Mouse (Mus musculus) neural tube, embryonic 12.5 days (tissue): ENCODE results near the gene Lbh. TPM values are rescaled to one million over a fixed set of nuclear protein-coding genes. Genes with fewer than 3 reads are reported as not detected.

Source experiments
- ATAC-seq: fragments of 200-750 bp; cut with Nextera tagmentation; 2 replicates; pipeline ENCODE4 v1.8.0; 2017; ENCODE audit warnings: low read depth, mild to moderate bottlenecking, moderate TSS enrichment, moderate library complexity; ENCODE audit not compliant: low FRiP score
- H3K27ac ChIP-seq: fragments of 300-500 bp; sonication (generic); 2 replicates; pipeline ENCODE4 v1.5.1; 2016
- H3K27me3 ChIP-seq: fragments of 300-500 bp; sonication (generic); replicated peaks from 2 replicates; pipeline ENCODE4 v1.6.1; 2016; ENCODE audit warnings: mild to moderate bottlenecking
- H3K36me3 ChIP-seq: fragments of 300-500 bp; sonication (generic); 2 replicates; pipeline ENCODE4 v1.6.1; 2016; ENCODE audit warnings: mild to moderate bottlenecking
- H3K4me1 ChIP-seq: fragments of 300-500 bp; sonication (generic); 2 replicates; pipeline ENCODE4 v1.6.1; 2016
- H3K4me2 ChIP-seq: fragments of 300-500 bp; sonication (generic); replicated peaks from 2 replicates; pipeline ENCODE4 v1.6.1; 2016; ENCODE audit warnings: mild to moderate bottlenecking
- H3K4me3 ChIP-seq: fragments of 300-500 bp; sonication (generic); 2 replicates; pipeline ENCODE4 v1.5.1; 2016
- H3K9ac ChIP-seq: fragments of 300-500 bp; sonication (generic); 2 replicates; pipeline ENCODE4 v1.6.1; 2016; ENCODE audit warnings: mild to moderate bottlenecking
- H3K9me3 ChIP-seq: fragments of 300-500 bp; sonication (generic); 2 replicates; pipeline ENCODE4 v1.6.1; 2016; ENCODE audit warnings: mild to moderate bottlenecking
- WGBS: fragments of 180-500 bp; shearing (Covaris S2); methylation state at CpG from one replicate; pipeline ENCODE4 v1.1.7; 2016; 5-methylcytosine and 5-hydroxymethylcytosine counted together
- polyA plus RNA-seq: library from polyadenylated mRNA; unstranded; fragments of >200 nt; fragmentation: Nextera tagmentation; extraction: Ambion mirVana; gene quantifications from 2 replicates; pipeline ENCODE4 v1.2.1, GENCODE M21; 2016

Gene Lbh
- polyA plus RNA-seq, 1 experiment from 2014 or later = 4.7 TPM

DNA sequence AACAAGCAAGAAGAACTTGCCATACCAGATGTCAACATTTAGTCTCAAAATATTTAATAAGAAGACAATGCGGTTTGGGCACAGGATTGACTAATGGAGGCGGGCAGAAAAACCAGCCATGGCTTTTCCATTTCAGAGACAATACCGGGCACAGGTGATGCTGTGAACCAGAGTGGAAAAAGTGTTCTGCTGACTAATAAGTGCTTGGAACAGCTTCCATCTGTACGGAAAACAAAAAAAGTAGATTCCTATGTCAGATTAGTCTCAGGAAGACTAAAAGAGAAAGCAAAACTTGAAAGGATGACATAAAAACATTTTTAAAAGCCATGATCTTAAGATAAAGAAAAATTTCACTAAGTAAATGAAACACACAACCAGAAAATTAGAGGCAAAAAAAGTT lies 16.4 kb upstream of the Lbh start:
- Histone ChIP-seq H3K27ac (no peak overlapping the region), H3K27me3 (no peaks in the 10 kb centered on the region), H3K4me3 (no peak overlapping the region), H3K4me2 (no peak overlapping the region), H3K36me3 (no peaks in the 10 kb centered on the region), H3K4me1 (no peaks in the 10 kb centered on the region), H3K9me3 (no peaks in the 10 kb centered on the region), H3K9ac (no peak overlapping the region)
- no peak for ATAC-seq
- WGBS = 92% methylated on average over 4 of the region's 4 CpGs

DNA sequence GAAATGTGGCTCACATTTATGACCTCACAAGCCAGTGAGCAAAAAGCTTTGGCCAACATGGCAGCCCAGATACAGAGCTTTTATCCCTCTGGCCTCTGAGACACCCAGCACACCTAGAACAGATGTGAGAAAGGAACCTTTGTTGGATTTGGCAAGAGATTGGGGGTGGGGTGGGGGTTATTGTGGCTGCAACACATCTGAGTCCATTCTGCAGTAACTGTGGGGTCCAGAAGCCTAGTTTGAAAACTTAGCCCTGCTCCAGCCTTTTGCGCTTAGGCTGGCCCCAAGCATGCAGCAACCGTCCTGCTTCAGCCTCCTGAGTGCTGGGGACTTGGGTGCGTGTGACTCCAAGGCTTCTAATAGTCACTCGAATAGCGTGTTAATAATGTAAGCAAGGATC lies 14.8 kb upstream of the Lbh start:
- H3K4me2 ChIP-seq = no peak overlapping the region

DNA sequence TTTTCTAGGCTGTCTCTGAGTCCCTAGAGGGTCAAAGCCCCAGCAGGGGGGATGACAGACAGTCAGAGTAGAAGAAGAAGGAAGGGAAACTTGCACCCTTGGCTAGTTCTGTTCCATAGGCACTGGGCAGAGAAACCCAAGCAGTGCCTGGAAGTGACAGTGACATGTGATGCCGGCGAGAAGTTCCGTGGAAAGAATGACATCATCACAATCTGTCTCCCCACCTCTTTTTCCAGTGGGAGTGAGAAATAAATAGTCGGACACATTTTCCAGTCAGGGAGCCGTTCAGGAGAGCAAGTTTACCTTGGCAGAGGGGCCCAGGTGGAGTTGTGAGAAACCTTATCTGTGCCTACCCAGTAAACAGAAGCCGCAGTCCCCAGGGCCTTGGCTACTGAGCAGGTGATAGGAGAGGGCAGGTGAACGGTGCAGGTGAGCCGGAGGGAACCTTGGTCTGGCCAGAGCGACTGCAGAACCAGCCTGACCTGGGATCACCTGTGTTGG lies 14.1 kb upstream of the Lbh start:
- Histone ChIP-seq H3K4me2 (no peak overlapping the region), H3K36me3 (no peaks in the 10 kb centered on the region), H3K9ac (no peak overlapping the region), H3K4me3 (no peak overlapping the region), H3K4me1 (no peaks in the 10 kb centered on the region), H3K27me3 (no peaks in the 10 kb centered on the region), H3K27ac (no peak overlapping the region), H3K9me3 (no peaks in the 10 kb centered on the region)
- no peak for ATAC-seq
- WGBS = 81% methylated on average over 9 of the region's 9 CpGs

More for the DNA sequence above, 14.8 kb upstream of the Lbh start:
- no peaks in the 10 kb centered on the region for H3K4me1 ChIP-seq
- no peaks in the 10 kb centered on the region for H3K9me3 ChIP-seq
- H3K36me3 ChIP-seq = no peaks in the 10 kb centered on the region
- ATAC-seq = no peak
- H3K27me3 ChIP-seq = no peaks in the 10 kb centered on the region
- 96% methylated on average over 5 of the region's 5 CpGs for WGBS
- no peak overlapping the region for H3K9ac ChIP-seq
- H3K27ac ChIP-seq = no peak overlapping the region
- H3K4me3 ChIP-seq = no peak overlapping the region

DNA sequence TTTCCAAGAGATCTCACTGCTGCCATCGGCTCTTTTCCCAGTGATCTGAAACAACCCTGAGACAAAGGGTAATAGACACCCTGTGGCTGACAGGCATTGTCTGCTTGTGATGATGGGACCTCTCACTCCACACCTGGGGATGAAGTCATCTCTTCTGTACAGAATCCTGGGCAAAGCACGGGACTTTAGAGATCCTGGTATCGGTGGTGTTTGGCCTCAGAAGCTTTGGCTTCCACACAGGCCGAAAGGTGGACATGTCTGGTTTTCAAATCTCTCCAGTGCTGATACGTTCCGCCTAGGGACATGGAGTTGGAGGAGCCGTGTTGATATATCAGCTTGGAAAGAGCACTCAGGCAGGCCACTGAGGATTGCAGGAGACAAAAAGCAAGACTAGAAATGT lies 13.2 kb upstream of the Lbh start:
- no peaks in the 10 kb centered on the region for H3K27me3 ChIP-seq
- ATAC-seq = no peak
- no peak overlapping the region for H3K27ac ChIP-seq
- H3K9ac ChIP-seq = no peak overlapping the region
- no peaks in the 10 kb centered on the region for H3K9me3 ChIP-seq
- H3K36me3 ChIP-seq = no peaks in the 10 kb centered on the region
- WGBS = 79% methylated on average over 7 of the region's 7 CpGs
- no peak overlapping the region for H3K4me3 ChIP-seq
- H3K4me1 ChIP-seq = no peaks in the 10 kb centered on the region
- no peak overlapping the region for H3K4me2 ChIP-seq

DNA sequence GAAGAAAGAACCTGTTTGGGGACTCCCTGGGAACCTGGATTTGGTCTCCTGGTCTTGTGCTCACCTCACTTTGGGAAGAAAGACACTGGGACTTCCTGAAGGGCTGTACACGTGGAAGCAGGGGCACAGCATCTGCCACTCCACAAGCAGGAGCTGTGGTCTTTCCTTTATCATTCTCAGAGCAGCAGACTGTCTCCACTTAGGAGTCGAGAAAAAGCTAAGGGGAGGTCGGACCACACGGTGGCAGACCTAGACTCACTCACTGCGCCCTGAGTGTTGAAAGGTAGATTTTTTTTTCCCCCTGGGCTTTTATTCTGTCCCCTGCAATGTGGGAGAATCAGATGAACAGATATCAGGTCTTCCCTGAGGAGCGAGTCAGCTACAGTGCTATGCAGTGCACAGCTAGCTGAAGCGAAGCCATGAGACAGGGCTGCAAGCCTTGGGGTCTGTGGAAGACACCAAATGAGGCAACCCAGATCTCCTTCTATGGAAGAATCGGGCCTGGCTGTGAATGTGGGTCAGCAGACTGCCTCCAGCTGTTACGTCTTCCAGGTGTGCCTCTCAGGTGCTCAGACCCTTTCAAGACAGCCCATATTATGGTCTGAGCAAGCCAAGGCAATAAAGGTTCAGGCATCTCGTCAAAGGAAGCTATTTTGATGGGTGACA lies 11.7 kb upstream of the Lbh start:
- Histone ChIP-seq H3K4me3 (no peak overlapping the region), H3K9ac (no peak overlapping the region), H3K27ac (no peak overlapping the region), H3K36me3 (no peaks in the 10 kb centered on the region), H3K9me3 (no peaks in the 10 kb centered on the region), H3K27me3 (no peaks in the 10 kb centered on the region), H3K4me1 (no peaks in the 10 kb centered on the region), H3K4me2 (no peak overlapping the region)
- WGBS = 78% methylated on average over 10 of the region's 10 CpGs
- no peak for ATAC-seq

DNA sequence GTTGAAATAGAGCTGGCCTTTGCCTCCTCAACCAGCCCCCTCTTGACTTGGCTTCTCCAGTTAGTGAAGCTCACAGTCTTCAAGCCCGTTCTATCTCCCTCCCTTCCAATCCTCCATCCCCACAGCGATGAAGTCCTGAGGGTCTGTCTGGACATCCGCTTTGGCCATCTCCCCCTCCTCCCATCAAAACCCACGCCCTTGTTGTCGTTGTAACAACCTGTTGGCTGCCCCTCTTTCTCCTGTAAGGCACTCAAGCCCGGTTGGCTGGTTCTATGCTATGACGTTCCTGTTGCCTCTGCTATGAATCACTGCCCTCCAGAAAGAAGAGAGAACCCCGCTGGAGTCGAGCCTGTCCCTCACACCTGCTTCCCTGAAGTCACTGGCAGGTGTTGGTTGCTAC lies 10.9 kb upstream of the Lbh start:
- Histone ChIP-seq H3K4me1 (no peaks in the 10 kb centered on the region), H3K9ac (no peak overlapping the region), H3K27ac (no peak overlapping the region), H3K27me3 (no peaks in the 10 kb centered on the region), H3K4me2 (no peak overlapping the region), H3K4me3 (no peak overlapping the region), H3K9me3 (no peaks in the 10 kb centered on the region), H3K36me3 (no peaks in the 10 kb centered on the region)
- no peak for ATAC-seq
- 83% methylated on average over 9 of the region's 9 CpGs for WGBS

DNA sequence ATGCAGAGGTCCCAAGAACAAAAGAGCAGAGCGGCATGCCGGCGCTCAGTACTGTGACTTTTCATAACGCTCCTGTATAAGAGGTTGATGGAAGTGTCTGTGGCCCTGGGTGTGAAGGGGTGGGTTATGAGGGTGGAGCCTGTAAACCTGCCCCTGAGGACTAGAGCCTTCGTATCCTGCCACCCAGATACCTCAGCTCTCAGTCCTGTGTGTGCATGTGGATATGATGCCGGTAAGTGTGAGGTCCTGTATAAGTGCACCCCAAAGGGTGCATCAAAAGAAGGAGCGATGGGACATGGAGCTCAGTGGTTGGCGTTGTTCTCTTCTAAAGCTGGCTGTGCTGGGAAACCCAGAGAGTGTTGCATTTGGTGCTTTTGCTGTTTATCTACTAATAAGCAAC lies 10.3 kb upstream of the Lbh start:
- Histone ChIP-seq H3K36me3 (no peaks in the 10 kb centered on the region), H3K4me1 (no peaks in the 10 kb centered on the region), H3K27me3 (no peaks in the 10 kb centered on the region), H3K9me3 (no peaks in the 10 kb centered on the region), H3K4me2 (no peak overlapping the region), H3K27ac (no peak overlapping the region), H3K4me3 (no peak overlapping the region), H3K9ac (no peak overlapping the region)
- ATAC-seq = no peak
- 88% methylated on average over 8 of the region's 8 CpGs for WGBS

DNA sequence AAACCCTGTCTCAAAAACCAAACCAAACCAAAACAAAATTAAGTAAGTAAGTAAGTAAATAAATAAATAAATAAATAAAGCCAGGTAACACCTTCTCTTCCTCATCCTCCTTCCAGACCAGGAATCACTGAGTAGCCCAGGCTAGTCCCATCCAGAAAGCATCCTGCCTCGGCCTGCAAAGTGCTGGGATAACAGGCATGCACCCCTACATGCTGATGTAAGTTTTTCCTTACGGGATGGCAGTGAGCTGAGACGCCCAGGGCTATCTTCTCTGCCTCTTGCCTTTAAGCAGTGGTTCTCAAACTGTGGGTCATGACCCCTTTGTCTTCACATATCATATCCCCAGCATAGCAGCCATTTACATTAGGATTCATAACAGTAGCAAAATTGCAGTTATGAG lies 9.5 kb upstream of the Lbh start:
- Histone ChIP-seq H3K4me1 (no peaks in the 10 kb centered on the region), H3K36me3 (no peaks in the 10 kb centered on the region), H3K9ac (no peak overlapping the region), H3K4me3 (no peak overlapping the region), H3K27ac (no peak overlapping the region), H3K4me2 (no peak overlapping the region), H3K27me3 (no peaks in the 10 kb centered on the region), H3K9me3 (no peaks in the 10 kb centered on the region)
- ATAC-seq = no peak
- 92% methylated on average over 3 of the region's 3 CpGs for WGBS

DNA sequence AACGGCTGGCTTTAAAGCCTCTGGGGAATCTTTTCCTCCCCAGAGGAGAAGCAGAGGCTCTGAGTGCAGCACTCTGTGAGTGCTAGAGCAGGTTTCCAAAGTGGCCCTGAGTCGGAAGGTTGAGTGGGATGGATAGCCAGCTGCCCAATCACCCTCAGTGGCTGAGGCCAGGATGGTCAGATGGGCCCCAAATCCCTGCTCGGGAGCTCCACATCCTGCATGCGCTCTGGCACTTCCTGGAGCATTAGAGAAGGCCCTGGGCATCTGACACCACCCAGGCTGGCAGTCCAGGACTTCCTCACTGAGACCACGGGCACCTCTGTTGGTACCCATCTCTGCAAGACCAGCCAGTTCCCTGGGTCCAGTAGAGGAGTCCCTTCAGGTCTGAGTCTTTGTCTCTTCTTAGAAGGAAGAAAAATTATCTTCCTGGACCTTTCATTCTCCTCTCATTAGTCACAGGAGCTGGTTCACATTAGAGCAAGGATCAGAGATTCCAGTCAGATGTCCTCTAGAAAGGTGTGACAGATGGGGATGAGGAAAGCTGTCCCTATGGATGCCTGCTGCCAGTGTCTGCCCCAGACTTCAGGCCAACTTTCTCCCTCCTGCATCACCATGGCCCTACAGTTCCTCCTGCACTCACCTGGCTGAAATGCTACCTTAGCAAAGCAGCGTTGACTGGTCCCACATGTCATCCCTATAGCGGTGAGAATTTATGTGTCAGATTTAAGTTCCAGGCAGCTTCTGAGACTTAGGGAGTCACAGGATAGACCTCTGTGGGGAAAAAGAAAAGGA lies 8.8 kb upstream of the Lbh start:
- WGBS = 86% methylated on average over 7 of the region's 7 CpGs
- Histone ChIP-seq H3K9ac (no peak overlapping the region), H3K27me3 (no peaks in the 10 kb centered on the region), H3K27ac (no peak overlapping the region), H3K4me3 (no peak overlapping the region), H3K4me1 (no peaks in the 10 kb centered on the region), H3K9me3 (no peaks in the 10 kb centered on the region), H3K4me2 (no peak overlapping the region), H3K36me3 (no peaks in the 10 kb centered on the region)
- ATAC-seq = no peak

DNA sequence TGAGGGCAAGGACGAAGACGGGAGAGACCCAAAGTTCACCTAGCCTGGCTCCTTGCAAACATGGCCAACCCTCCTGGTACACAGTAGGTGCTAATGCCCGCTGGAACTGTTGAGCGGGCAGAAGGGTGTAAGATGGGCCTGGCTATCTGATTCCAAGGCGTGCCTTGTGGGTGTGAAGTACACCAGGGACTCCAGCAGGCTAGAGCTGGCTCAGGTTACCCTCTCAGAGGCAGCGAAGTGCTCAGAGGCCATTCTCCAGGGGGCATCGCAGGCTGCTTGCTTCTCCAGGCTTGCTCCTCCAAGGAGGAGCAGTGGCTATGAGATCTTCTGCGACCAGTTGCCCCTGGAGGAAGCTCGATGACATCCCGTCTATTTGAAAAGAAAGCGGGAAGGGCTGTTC lies 6.8 kb upstream of the Lbh start:
- Histone ChIP-seq H3K27me3 (no peaks in the 10 kb centered on the region), H3K9ac (no peak overlapping the region), H3K4me3 (no peak overlapping the region), H3K36me3 (no peaks in the 10 kb centered on the region), H3K27ac (no peak overlapping the region), H3K4me2 (no peak overlapping the region), H3K4me1 (no peaks in the 10 kb centered on the region), H3K9me3 (no peaks in the 10 kb centered on the region)
- ATAC-seq = no peak
- 76% methylated on average over 11 of the region's 11 CpGs for whole genome bisulfite sequencing

DNA sequence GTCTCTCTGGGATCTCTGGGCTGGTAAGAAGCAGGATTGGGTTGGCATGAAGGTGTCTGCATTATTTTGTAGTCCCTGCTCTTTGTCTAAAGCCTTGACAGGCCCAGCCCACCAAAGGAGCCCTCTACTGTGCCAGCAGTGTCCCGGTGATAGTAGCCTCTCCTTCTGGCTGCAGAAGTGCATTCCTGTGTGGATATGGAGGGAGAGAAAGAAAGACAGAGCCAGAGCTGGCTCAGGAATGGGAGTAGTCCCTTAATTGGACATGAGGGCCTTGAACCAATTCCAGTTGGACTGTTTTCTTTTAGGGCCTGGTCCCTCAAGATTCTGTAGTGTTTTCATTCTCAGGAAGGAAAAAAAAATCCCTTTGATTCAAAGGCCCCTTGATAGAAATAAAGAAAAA lies 6.4 kb upstream of the Lbh start:
- no peaks in the 10 kb centered on the region for H3K36me3 ChIP-seq
- no peak for ATAC-seq
- WGBS = 57% methylated on average over 1 of the region's 1 CpGs

DNA sequence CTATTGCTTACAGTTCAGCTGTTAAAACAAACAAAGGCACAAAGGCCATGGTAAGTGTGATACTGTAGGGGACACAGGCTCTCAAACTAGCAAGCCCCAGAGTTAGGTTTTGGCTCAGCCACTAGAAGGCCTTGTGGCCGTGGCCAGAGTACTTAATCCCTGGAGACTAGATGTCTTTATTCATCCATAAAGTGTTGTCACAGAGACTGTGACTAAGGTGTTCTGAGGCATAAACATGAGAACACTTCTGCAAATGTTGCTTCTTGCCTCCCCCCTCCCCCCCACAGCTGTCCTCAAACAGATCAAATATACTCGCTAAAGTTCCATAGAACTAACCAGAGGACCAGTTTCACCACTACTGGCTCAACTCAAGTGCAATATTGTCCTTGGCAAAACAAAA lies 4.0 kb upstream of the Lbh start:
- no peaks in the 10 kb centered on the region for H3K36me3 ChIP-seq
- H3K27ac ChIP-seq = no peak overlapping the region
- no peak overlapping the region for H3K4me3 ChIP-seq
- WGBS = 83% methylated on average over 2 of the region's 2 CpGs
- H3K27me3 ChIP-seq = no peaks in the 10 kb centered on the region
- no peak overlapping the region for H3K4me2 ChIP-seq
- H3K9me3 ChIP-seq = no peaks in the 10 kb centered on the region
- ATAC-seq = no peak
- no peak overlapping the region for H3K9ac ChIP-seq
- H3K4me1 ChIP-seq = no peaks in the 10 kb centered on the region

More for the DNA sequence above, 6.4 kb upstream of the Lbh start:
- Histone ChIP-seq H3K27me3 (no peaks in the 10 kb centered on the region), H3K27ac (no peak overlapping the region), H3K9me3 (no peaks in the 10 kb centered on the region), H3K4me2 (no peak overlapping the region), H3K9ac (no peak overlapping the region), H3K4me3 (no peak overlapping the region), H3K4me1 (no peaks in the 10 kb centered on the region)
